Mouse (Mus musculus): ENCODE results near the gene 1700001J03Rik. TPM values are rescaled to one million over a fixed set of nuclear protein-coding genes. Genes with fewer than 3 reads are reported as not detected.
A peak's percentile ranks its signal among the peaks of the same experiment; 100 is the strongest.
"Not testable (repeated sequence)": the region's sequence is repeated elsewhere in the genome, so short reads cannot be mapped to it uniquely, and the experiment has no call there.

Gene 1700001J03Rik
- polyA plus RNA-seq (2012; rRNA removed): 0.71 and 1.1 TPM in 2 replicates

DNA sequence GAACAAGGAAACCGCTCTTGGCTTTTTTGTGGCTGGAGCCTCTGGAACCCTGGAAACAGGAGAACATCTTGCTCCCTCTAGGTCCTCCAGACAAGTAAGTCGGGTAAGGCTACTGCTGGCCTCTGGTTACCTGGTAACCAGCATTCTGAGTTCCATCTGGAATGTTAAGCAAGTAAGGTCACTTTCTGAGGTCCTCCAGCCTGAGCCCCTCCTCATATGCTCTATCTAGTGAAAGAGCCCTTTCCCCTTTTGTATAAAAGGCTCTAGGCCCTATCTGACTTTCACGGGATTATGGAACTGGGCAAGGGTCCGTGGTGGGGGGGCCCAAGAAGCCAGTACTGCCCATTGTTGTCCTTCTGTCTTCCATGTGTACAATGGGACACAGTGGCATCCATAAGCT is at the start of gene 1700001J03Rik:
Gene 1700001J03Rik, minus strand, starts transcription at position 101 of the 400 bp plus-strand sequence.
- H3K27ac ChIP-seq (ENCODE audit: insufficient read depth, low read length); H3K4me1 ChIP-seq (ENCODE audit: control insufficient read depth, insufficient read depth, low read length); H3K4me3 ChIP-seq (ENCODE audit: insufficient read depth, low read length): not testable (repeated sequence)

DNA sequence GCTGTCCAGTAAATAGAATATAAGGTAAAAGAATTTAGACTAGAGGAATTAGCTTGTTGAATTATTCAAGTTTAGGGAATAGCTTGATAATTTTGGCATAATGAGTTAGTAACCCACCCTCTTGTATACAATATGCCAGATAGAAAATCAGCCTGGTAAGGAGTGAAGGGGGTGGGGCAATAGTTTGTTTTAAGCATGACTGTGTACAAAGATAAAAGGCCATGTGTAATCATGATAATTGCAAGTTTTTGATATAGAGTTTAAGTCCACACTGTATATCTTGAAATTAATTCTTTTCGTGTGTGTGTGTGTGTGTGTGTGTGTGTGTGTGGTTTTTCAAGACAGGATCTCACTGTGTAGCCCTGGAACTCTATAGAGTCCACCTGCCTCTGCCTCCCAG is 49.2 kb upstream of the 1700001J03Rik start:
- H3K4me1 ChIP-seq (ENCODE audit: control insufficient read depth, insufficient read depth, low read length): peaks cover 3% of the 10 kb centered on the region; the same call in 1 of the 2 replicates
- H3K4me3 ChIP-seq (ENCODE audit: insufficient read depth, low read length): no peak overlapping the region
- no peak overlapping the region for H3K27ac ChIP-seq (ENCODE audit: insufficient read depth, low read length)
- TF ChIP-seq POLR2A (IDR thresholded peaks at IDR 0.05; ENCODE audit: extremely low read depth, insufficient read depth, low read length): no peak
- no peak for TF ChIP-seq CTCF (IDR thresholded peaks at IDR 0.05; ENCODE audit: extremely low read depth, insufficient read depth, low read length)

DNA sequence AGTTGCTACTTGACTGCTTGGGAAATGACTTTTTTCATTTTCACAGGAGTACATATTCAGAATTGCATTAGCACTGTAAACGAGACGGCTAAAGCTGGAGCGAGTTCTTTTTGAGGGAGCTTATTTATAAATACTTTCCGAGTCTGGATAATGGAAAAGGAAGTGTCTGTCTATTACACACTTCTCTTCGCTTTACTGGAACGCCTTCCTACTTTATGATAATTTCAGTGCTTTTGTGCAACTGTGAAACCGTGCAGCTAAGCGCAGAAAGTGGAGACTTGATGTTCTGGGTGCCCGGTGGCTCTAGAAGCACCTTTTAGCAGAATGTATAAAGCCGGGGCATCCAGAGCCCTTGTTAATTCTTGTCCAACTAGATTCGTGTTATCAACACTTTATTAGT is 47.7 kb upstream of the 1700001J03Rik start:
- no peak for TF ChIP-seq POLR2A (IDR thresholded peaks at IDR 0.05; ENCODE audit: extremely low read depth, insufficient read depth, low read length)
- TF ChIP-seq CTCF (IDR thresholded peaks at IDR 0.05; ENCODE audit: extremely low read depth, insufficient read depth, low read length): no peak
- Histone ChIP-seq H3K27ac (ENCODE audit: insufficient read depth, low read length) (no peak overlapping the region), H3K4me3 (ENCODE audit: insufficient read depth, low read length) (peak overlapping the region; percentile 93; the same call in 1 of the 2 replicates), H3K4me1 (ENCODE audit: control insufficient read depth, insufficient read depth, low read length) (peaks cover 3% of the 10 kb centered on the region; the same call in 1 of the 2 replicates)

DNA sequence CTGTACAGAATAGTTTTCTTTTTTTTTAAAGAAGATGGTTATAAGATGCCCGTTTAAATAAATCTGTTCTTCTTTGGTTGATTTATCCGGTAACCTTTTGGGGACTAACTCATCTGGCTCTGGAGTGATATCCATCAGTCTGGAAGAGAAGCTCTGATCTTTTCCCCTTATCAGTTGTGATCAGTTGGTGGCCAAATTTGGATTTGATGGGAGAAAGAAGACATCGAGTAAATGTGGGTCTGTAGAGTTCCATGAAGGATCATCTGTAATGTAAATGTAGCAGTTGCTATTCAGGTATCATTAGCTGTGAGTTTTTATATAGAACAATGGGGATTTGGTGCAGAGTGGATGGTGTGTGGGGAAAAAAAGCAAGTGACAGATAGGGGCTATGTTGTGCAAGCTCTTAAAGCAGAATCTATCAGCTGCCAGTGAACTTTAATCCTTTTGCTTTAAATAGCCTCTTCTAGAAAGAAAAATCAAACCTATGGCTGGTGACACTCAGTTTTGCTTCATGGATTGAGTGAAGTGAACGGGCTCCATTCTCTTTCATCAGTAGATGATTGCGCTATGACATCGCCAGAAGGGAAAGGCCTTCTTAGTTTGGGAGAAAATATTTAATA is 47.1 kb upstream of the 1700001J03Rik start:
- H3K27ac ChIP-seq (ENCODE audit: insufficient read depth, low read length): no peak overlapping the region
- TF ChIP-seq CTCF (IDR thresholded peaks at IDR 0.05; ENCODE audit: extremely low read depth, insufficient read depth, low read length): no peak
- no peak for TF ChIP-seq POLR2A (IDR thresholded peaks at IDR 0.05; ENCODE audit: extremely low read depth, insufficient read depth, low read length)

DNA sequence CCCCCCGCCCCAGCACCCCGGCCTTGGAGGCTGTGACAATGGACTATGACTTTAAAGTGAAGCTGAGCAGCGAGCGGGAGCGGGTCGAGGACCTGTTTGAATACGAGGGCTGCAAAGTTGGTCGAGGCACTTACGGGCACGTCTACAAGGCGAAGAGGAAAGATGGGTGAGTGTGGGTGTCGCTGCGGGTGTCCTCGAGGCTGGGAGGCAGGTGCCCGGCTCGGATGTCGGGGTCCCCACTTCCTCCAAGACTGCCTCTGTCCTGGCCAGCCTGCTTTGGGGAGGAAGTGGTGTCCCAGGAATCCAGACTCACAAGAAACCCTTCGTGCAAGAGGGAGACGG is 46.5 kb upstream of the 1700001J03Rik start:
- Histone ChIP-seq H3K27ac (ENCODE audit: insufficient read depth, low read length) (no peak overlapping the region), H3K4me3 (ENCODE audit: insufficient read depth, low read length) (peak overlapping the region; percentile 93), H3K4me1 (ENCODE audit: control insufficient read depth, insufficient read depth, low read length) (peaks cover 3% of the 10 kb centered on the region; the same call in 1 of the 2 replicates)
- TF ChIP-seq CTCF (IDR thresholded peaks at IDR 0.05; ENCODE audit: extremely low read depth, insufficient read depth, low read length): no peak
- TF ChIP-seq POLR2A (IDR thresholded peaks at IDR 0.05; ENCODE audit: extremely low read depth, insufficient read depth, low read length): no peak

More for the DNA sequence above, 47.1 kb upstream of the 1700001J03Rik start:
- Histone ChIP-seq H3K4me3 (ENCODE audit: insufficient read depth, low read length) (peak overlapping the region; percentile 93), H3K4me1 (ENCODE audit: control insufficient read depth, insufficient read depth, low read length) (peaks cover 3% of the 10 kb centered on the region; the same call in 1 of the 2 replicates)

DNA sequence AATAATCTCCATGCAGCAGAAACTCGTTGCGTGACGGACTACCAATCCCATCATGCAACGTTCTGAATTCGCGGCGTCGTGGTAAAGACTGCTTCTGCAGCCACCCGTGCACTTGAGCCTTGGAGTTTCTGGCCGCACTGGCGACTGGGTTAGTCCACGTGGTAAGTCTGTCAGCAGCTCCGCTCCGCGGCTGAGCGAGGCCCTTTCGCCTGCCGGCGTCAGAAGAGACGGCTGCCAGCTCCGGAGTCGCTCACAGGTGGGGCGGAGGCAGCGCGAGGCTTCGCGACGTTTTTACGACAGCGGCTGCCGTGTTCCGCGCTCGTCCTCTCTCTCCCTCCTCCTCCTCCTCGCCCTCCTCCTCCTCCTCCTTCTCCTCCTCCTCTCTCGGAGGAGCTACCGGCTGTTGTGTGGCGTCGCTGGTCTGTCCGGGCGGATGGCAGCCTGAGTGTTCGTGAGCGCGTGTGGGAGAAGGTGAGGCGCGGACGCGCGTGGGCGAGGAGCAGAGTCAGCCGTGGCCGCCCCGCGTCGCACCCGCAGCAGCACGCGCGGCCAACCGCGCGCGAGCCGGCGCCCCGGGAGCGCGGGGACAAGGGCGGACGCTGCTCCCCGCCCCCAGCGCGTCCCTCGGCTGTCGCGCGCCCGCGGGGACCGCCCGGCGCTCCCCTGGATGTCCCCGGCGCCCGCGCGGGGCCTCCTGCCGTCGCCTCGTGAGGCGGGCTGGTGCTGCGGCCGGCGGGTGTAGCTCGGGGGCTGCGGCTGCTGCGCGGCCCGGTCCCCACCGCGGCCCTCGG is 46.0 kb upstream of the 1700001J03Rik start, which contains the start of gene Cdk8:
Gene Cdk8, plus strand, starts transcription at position 367 of the 791 bp plus-strand sequence.
- H3K27ac ChIP-seq (ENCODE audit: insufficient read depth, low read length): peak within 1 kb of the TSS; percentile 96
- H3K4me1 ChIP-seq (ENCODE audit: control insufficient read depth, insufficient read depth, low read length): peaks cover 2% of the 10 kb centered on the region; the same call in 1 of the 2 replicates
- H3K4me3 ChIP-seq (ENCODE audit: insufficient read depth, low read length): peak within 1 kb of the TSS; percentile 93
- TF ChIP-seq POLR2A (IDR thresholded peaks at IDR 0.05; ENCODE audit: extremely low read depth, insufficient read depth, low read length) (peak; percentile 48), CTCF (IDR thresholded peaks at IDR 0.05; ENCODE audit: extremely low read depth, insufficient read depth, low read length) (no peak)

DNA sequence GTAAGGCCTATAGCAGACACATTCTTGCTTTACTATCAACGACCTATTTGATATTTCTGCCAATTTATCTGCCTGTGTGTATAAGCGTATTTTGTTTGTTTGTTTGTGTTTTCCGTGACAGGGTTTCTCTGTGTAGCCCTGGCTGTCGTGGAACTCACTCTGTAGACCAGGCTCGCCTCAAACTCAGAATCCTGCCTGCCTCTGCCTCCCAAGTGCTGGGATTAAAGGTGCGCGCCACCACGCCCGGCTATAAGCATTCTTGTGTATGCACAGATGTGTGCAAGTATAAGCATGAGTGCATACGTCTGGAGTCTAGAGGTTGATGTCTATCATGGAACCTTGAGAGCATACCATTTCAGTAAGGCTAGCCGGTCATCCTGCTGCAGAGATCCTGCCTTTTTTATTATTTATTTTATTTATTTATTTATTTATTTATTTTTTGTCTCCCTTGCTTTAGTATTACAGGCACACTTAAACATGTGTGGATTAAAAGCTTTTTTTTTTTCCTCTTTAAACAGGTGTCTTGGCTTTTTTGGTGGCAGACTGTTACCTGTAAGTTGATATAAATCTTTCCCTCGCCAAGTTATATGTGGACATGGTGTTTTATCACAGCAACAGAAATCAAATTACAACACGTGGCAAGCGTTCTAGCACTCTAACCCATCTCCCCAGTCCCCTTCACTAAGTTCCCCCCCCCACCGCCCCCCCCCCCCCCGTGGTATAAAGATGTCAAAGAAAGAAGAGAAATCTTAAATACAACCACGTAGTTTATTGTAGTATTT is 45.0 kb upstream of the 1700001J03Rik start:
- peaks cover 2% of the 10 kb centered on the region; the same call in 1 of the 2 replicates for H3K4me1 ChIP-seq (ENCODE audit: control insufficient read depth, insufficient read depth, low read length)
- TF ChIP-seq POLR2A (IDR thresholded peaks at IDR 0.05; ENCODE audit: extremely low read depth, insufficient read depth, low read length) (no peak), CTCF (IDR thresholded peaks at IDR 0.05; ENCODE audit: extremely low read depth, insufficient read depth, low read length) (no peak)
- peak overlapping the region; percentile 93; the same call in 1 of the 2 replicates for H3K4me3 ChIP-seq (ENCODE audit: insufficient read depth, low read length)
- H3K27ac ChIP-seq (ENCODE audit: insufficient read depth, low read length): no peak overlapping the region

DNA sequence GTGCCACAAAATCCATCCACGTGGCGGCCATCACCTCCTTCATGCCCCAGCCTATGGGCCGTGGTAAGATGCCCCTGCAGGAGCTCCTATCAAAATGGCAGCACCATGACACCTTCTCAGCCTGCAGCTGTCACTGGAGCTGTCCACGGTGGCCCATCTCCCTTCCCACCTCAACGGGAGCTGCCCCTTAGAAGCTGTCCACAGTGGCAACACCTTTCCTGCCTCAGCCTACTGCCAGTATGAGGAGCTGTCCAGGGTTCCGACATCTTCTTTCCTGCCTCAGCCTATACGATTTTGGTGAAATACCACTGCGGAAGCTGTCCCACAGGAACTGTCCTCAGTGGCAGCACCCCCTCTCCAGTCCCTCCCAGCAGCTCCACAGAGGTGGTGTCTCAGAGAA is 42.4 kb upstream of the 1700001J03Rik start:
- Histone ChIP-seq H3K4me3 (ENCODE audit: insufficient read depth, low read length) (no peak overlapping the region), H3K4me1 (ENCODE audit: control insufficient read depth, insufficient read depth, low read length) (no peaks in the 10 kb centered on the region), H3K27ac (ENCODE audit: insufficient read depth, low read length) (no peak overlapping the region)
- no peak for TF ChIP-seq CTCF (IDR thresholded peaks at IDR 0.05; ENCODE audit: extremely low read depth, insufficient read depth, low read length)
- TF ChIP-seq POLR2A (IDR thresholded peaks at IDR 0.05; ENCODE audit: extremely low read depth, insufficient read depth, low read length): no peak

DNA sequence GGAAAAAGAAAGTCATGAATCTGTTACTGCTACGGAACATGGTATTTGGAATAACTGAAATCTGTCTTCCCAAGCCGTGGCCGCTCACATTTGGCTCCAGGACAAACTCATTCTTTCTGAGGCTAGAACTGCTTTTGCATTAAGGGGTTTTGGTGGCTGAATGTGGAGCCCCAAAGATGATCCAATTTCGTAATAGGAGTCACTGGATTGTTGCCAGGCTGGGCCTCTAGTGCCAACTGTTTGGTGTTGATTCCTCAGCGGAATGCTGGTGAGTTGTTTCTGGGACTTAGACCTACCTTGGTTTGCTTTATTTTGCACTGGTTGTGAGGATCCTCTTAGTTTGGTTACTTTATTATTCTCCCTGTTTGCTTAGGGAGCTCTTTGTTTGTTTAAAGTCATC is 38.7 kb upstream of the 1700001J03Rik start:
- Histone ChIP-seq H3K4me3 (ENCODE audit: insufficient read depth, low read length) (no peak overlapping the region), H3K4me1 (ENCODE audit: control insufficient read depth, insufficient read depth, low read length) (peaks cover 2% of the 10 kb centered on the region; the same call in 1 of the 2 replicates), H3K27ac (ENCODE audit: insufficient read depth, low read length) (no peak overlapping the region)
- TF ChIP-seq CTCF (IDR thresholded peaks at IDR 0.05; ENCODE audit: extremely low read depth, insufficient read depth, low read length) (no peak), POLR2A (IDR thresholded peaks at IDR 0.05; ENCODE audit: extremely low read depth, insufficient read depth, low read length) (no peak)
